Mouse (Mus musculus): ENCODE measurements around the gene Arpp21. TPM values are rescaled to one million over a fixed set of nuclear protein-coding genes. Genes with fewer than 3 reads are reported as not detected.

The Arpp21 gene
- polyA plus RNA-seq (2015; fragmentation: Nextera tagmentation; extraction: Ambion mirVana), result 2.4 and 3.2 TPM in 2 replicates

DNA sequence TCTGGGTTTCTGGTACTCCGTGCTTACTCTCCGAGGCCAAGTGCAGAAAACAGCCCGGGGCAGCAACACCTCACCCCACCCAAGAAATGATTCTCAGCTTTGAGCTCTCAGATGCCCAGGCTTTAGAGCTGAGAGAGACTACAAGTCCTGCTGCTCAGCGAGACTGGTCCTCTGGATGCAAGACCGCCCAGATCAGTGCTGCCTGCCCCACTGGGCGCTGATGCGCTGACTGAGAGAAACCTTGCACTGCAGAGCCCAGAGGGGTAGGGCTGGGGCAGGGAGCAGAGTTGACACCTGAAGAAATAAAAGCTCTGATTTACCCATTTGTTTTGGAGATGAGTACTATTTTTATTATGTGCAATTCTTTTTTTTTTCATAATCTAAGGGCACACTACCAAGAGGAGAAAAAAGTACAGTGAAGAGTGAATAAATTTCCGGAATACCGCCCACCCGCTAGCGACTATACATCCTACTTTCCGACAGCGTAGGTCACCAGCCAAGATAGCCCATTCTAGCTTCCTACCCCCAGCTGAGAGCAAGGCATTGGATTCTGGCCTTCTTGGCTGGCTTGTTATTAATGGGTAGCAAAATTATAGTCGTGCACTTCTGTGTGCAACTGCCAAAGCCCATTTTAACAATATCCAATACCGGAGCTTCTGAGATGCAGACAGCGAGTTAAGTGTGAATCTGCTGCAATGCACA lies at the start of gene Arpp21:
Gene Arpp21, minus strand, starts transcription at position 243 of the 702 bp plus-strand sequence.
- WGBS, result 24% methylated on average over 16 of the region's 16 CpGs
- no peak for ATAC-seq (ENCODE audit: extremely low read depth, insufficient number of reproducible peaks, low FRiP score, low TSS enrichment)
- Histone ChIP-seq H3K27me3 (replicated peaks) (peaks cover 73% of the 10 kb centered on the region), H3K36me3 (no peaks in the 10 kb centered on the region), H3K27ac (replicated peaks) (no peak within 1 kb of the TSS), H3K4me3 (peak within 1 kb of the TSS; percentile 57), H3K4me1 (peaks cover 15% of the 10 kb centered on the region), H3K4me2 (peak within 1 kb of the TSS; percentile 89), H3K9me3 (no peaks in the 10 kb centered on the region), H3K9ac (peak within 1 kb of the TSS; percentile 70)

GRCm38 (mm10) chr9:112272426-112272969 lies 36.8 kb upstream of the Arpp21 start:
- 75% methylated on average over 8 of the region's 8 CpGs for WGBS
- no peaks in the 10 kb centered on the region for H3K9me3 ChIP-seq
- H3K9ac ChIP-seq, result no peak overlapping the region
- no peaks in the 10 kb centered on the region for H3K36me3 ChIP-seq
- H3K4me1 ChIP-seq, result no peaks in the 10 kb centered on the region
- H3K4me3 ChIP-seq, result no peak overlapping the region
- no peak for ATAC-seq (ENCODE audit: extremely low read depth, insufficient number of reproducible peaks, low FRiP score, low TSS enrichment)
- no peak overlapping the region for H3K4me2 ChIP-seq
- no peaks in the 10 kb centered on the region for H3K27me3 ChIP-seq (replicated peaks)
- H3K27ac ChIP-seq (replicated peaks), result no peak overlapping the region

GRCm38 (mm10) chr9:112264982-112265641 lies 29.4 kb upstream of the Arpp21 start:
- no peak overlapping the region for H3K27ac ChIP-seq (replicated peaks)
- no peaks in the 10 kb centered on the region for H3K27me3 ChIP-seq (replicated peaks)
- ATAC-seq (ENCODE audit: extremely low read depth, insufficient number of reproducible peaks, low FRiP score, low TSS enrichment), result no peak
- no peaks in the 10 kb centered on the region; the same call in 1 of the 2 replicates for H3K9me3 ChIP-seq
- no peak overlapping the region for H3K4me3 ChIP-seq
- no peaks in the 10 kb centered on the region for H3K36me3 ChIP-seq
- WGBS, result 54% methylated on average over 4 of the region's 4 CpGs
- no peak overlapping the region for H3K9ac ChIP-seq
- H3K4me2 ChIP-seq, result no peak overlapping the region
- H3K4me1 ChIP-seq, result no peaks in the 10 kb centered on the region

GRCm38 (mm10) chr9:112261986-112262901 lies 26.5 kb upstream of the Arpp21 start:
- Histone ChIP-seq H3K36me3 (no peaks in the 10 kb centered on the region), H3K4me2 (no peak overlapping the region), H3K4me1 (no peaks in the 10 kb centered on the region), H3K9me3 (no peaks in the 10 kb centered on the region; the same call in 1 of the 2 replicates), H3K27me3 (replicated peaks) (no peaks in the 10 kb centered on the region), H3K4me3 (no peak overlapping the region), H3K27ac (replicated peaks) (no peak overlapping the region), H3K9ac (no peak overlapping the region)
- no peak for ATAC-seq (ENCODE audit: extremely low read depth, insufficient number of reproducible peaks, low FRiP score, low TSS enrichment)
- WGBS, result 80% methylated on average over 16 of the region's 16 CpGs

- no peaks in the 10 kb centered on the region for H3K4me1 ChIP-seq
- ATAC-seq (ENCODE audit: extremely low read depth, insufficient number of reproducible peaks, low FRiP score, low TSS enrichment), result no peak
- no peak overlapping the region for H3K4me2 ChIP-seq
- no peaks in the 10 kb centered on the region for H3K36me3 ChIP-seq
- H3K9ac ChIP-seq, result no peak overlapping the region
- H3K4me3 ChIP-seq, result no peak overlapping the region
- H3K9me3 ChIP-seq, result no peaks in the 10 kb centered on the region
- no peaks in the 10 kb centered on the region for H3K27me3 ChIP-seq (replicated peaks)
- 67% methylated on average over 2 of the region's 2 CpGs for whole genome bisulfite sequencing
- H3K27ac ChIP-seq (replicated peaks), result no peak overlapping the region
Observed at GRCm38 (mm10) chr9:112261556-112261955, 25.8 kb upstream of the Arpp21 start.

DNA sequence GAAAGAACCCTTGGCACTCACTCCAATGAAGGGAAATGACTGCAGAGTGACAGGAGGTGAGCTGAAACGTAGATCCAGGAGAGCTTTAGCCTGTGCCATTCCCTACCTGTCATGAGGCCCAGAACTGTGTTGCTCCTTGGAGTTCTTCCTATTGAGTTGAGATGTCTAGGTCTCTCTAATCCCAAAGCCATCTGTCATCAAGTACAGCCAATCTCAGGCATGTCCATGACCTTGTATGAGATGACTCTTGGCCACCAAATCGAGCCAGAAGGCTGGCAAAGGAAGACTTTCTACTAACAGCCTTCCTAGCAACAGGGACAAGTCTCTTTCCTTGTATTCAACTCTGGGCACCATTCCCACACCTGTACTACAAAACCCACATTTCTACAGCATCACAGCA lies 25.0 kb upstream of the Arpp21 start:
- Histone ChIP-seq H3K9ac (no peak overlapping the region), H3K4me2 (no peak overlapping the region), H3K4me3 (no peak overlapping the region), H3K27me3 (replicated peaks) (no peaks in the 10 kb centered on the region), H3K9me3 (no peaks in the 10 kb centered on the region), H3K36me3 (no peaks in the 10 kb centered on the region), H3K4me1 (no peaks in the 10 kb centered on the region), H3K27ac (replicated peaks) (no peak overlapping the region)
- no peak for ATAC-seq (ENCODE audit: extremely low read depth, insufficient number of reproducible peaks, low FRiP score, low TSS enrichment)
- WGBS, result 68% methylated on average over 2 of the region's 2 CpGs

- Histone ChIP-seq H3K4me1 (no peaks in the 10 kb centered on the region), H3K27ac (replicated peaks) (no peak overlapping the region), H3K4me2 (no peak overlapping the region), H3K4me3 (no peak overlapping the region), H3K9me3 (no peaks in the 10 kb centered on the region), H3K27me3 (replicated peaks) (no peaks in the 10 kb centered on the region), H3K36me3 (no peaks in the 10 kb centered on the region), H3K9ac (no peak overlapping the region)
- no peak for ATAC-seq (ENCODE audit: extremely low read depth, insufficient number of reproducible peaks, low FRiP score, low TSS enrichment)
- WGBS, result 76% methylated on average over 1 of the region's 1 CpGs
Observed at GRCm38 (mm10) chr9:112258560-112258959, 22.8 kb upstream of the Arpp21 start.

DNA sequence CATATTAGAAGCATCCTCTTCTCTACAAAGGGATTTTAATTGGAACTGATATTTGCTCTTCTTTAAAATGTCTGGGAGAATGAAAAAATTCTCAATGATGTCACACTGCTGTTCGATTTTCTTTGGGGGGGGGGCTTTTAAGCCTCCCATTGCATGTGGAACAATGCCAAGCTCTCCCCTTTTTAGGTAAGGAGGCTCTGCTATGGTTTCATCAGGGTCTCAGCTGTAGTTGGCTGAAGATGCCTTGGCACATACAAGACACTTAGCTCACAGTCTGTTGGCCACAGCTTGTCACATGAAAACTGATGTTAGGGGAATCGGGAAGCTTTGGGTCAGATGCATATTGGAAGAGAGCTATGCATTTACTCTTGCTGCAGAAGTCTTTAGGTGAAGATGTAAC lies 20.2 kb upstream of the Arpp21 start:
- H3K9me3 ChIP-seq, result no peaks in the 10 kb centered on the region
- no peak overlapping the region for H3K4me3 ChIP-seq
- H3K27ac ChIP-seq (replicated peaks), result no peak overlapping the region
- WGBS, result 59% methylated on average over 2 of the region's 2 CpGs
- ATAC-seq (ENCODE audit: extremely low read depth, insufficient number of reproducible peaks, low FRiP score, low TSS enrichment), result no peak
- no peaks in the 10 kb centered on the region for H3K4me1 ChIP-seq
- no peak overlapping the region for H3K4me2 ChIP-seq
- no peaks in the 10 kb centered on the region for H3K27me3 ChIP-seq (replicated peaks)
- H3K36me3 ChIP-seq, result no peaks in the 10 kb centered on the region
- H3K9ac ChIP-seq, result no peak overlapping the region

- no peak overlapping the region for H3K9ac ChIP-seq
- H3K4me2 ChIP-seq, result no peak overlapping the region
- H3K9me3 ChIP-seq, result no peaks in the 10 kb centered on the region
- 55% methylated on average over 1 of the region's 1 CpGs for WGBS
- ATAC-seq (ENCODE audit: extremely low read depth, insufficient number of reproducible peaks, low FRiP score, low TSS enrichment), result no peak
- no peaks in the 10 kb centered on the region for H3K4me1 ChIP-seq
- no peaks in the 10 kb centered on the region for H3K27me3 ChIP-seq (replicated peaks)
- H3K4me3 ChIP-seq, result no peak overlapping the region
- H3K27ac ChIP-seq (replicated peaks), result no peak overlapping the region
- H3K36me3 ChIP-seq, result no peaks in the 10 kb centered on the region
Observed at GRCm38 (mm10) chr9:112253730-112254129, 18.0 kb upstream of the Arpp21 start.

DNA sequence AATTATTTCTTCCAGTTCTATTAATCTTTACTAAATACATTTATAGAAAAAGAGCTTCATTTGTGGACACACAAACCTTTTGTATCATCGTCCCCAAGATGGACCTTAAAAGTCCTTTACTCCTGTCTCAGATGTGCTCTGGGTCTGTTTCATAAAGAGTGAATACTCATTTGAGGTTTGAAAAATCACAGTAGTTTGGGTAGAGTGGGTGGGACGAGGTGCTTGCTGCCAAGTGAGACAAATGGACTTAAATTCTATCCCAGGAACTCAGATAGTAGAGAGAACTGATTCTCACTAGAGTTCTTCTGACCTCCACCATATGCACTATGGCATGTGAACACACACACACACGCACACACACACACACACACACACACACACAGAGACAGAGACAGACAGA lies 16.1 kb upstream of the Arpp21 start:
- Histone ChIP-seq H3K27ac (replicated peaks) (no peak overlapping the region), H3K36me3 (no peaks in the 10 kb centered on the region), H3K9me3 (no peaks in the 10 kb centered on the region), H3K9ac (no peak overlapping the region), H3K4me1 (no peaks in the 10 kb centered on the region), H3K4me3 (no peak overlapping the region), H3K4me2 (no peak overlapping the region), H3K27me3 (replicated peaks) (no peaks in the 10 kb centered on the region)
- no peak for ATAC-seq (ENCODE audit: extremely low read depth, insufficient number of reproducible peaks, low FRiP score, low TSS enrichment)
- 71% methylated on average over 3 of the region's 3 CpGs for WGBS

GRCm38 (mm10) chr9:112251339-112251738 lies 15.6 kb upstream of the Arpp21 start:
- H3K9me3 ChIP-seq, result no peaks in the 10 kb centered on the region
- no peak overlapping the region for H3K4me3 ChIP-seq
- H3K36me3 ChIP-seq, result no peaks in the 10 kb centered on the region
- no peaks in the 10 kb centered on the region for H3K27me3 ChIP-seq (replicated peaks)
- WGBS, result 81% methylated on average over 5 of the region's 5 CpGs
- H3K4me1 ChIP-seq, result no peaks in the 10 kb centered on the region
- H3K9ac ChIP-seq, result no peak overlapping the region
- no peak overlapping the region for H3K27ac ChIP-seq (replicated peaks)
- H3K4me2 ChIP-seq, result no peak overlapping the region
- no peak for ATAC-seq (ENCODE audit: extremely low read depth, insufficient number of reproducible peaks, low FRiP score, low TSS enrichment)

Data from heart, embryonic 13.5 days (tissue).